Mouse (Mus musculus) ES-Bruce4 (cell line): ENCODE measurements at regions not wholly inside any gene's neighbourhood (a gene's known extent, or its start where the extent isn't known, plus 50 kb on each side); places are given as distances from the start of the nearest gene placed in this dataset.
"Not testable (repeated sequence)": the region's sequence is repeated elsewhere in the genome, so short reads cannot be mapped to it uniquely, and the experiment has no call there.

Experiments
- H3K27ac ChIP-seq: 2 replicates; pipeline ENCODE4 v1.5.1; 2012; ENCODE audit warnings: low read length, inconsistent platforms; ENCODE audit not compliant: insufficient read depth
- H3K27me3 ChIP-seq: 2 replicates; pipeline ENCODE4 v1.6.1; 2012; ENCODE audit warnings: mild to moderate bottlenecking, low read length, inconsistent platforms; ENCODE audit not compliant: control insufficient read depth, poor library complexity, insufficient read depth, severe bottlenecking
- H3K36me3 ChIP-seq: 2 replicates; pipeline ENCODE4 v1.6.1; 2012; ENCODE audit warnings: inconsistent platforms, mild to moderate bottlenecking, low read length, moderate library complexity; ENCODE audit not compliant: control insufficient read depth, poor library complexity, insufficient read depth, severe bottlenecking
- H3K4me1 ChIP-seq: one replicate; pipeline ENCODE4 v1.8.1; 2011; ENCODE audit warnings: low read length; ENCODE audit not compliant: control insufficient read depth, insufficient read depth
- H3K4me3 ChIP-seq: 2 replicates; pipeline ENCODE4 v1.5.1; 2011; ENCODE audit warnings: low read depth, mild to moderate bottlenecking, low read length
- H3K9ac ChIP-seq: 2 replicates; pipeline ENCODE4 v1.6.1; 2012; ENCODE audit warnings: low read depth, mild to moderate bottlenecking, inconsistent platforms; ENCODE audit not compliant: poor library complexity, severe bottlenecking
- H3K9me3 ChIP-seq: replicated peaks from 2 replicates; pipeline ENCODE4 v1.6.1; 2012; ENCODE audit warnings: mild to moderate bottlenecking, low read length, inconsistent platforms; ENCODE audit not compliant: control insufficient read depth, poor library complexity, insufficient read depth, severe bottlenecking
- CTCF ChIP-seq: IDR thresholded peaks from one replicate; pipeline ENCODE4 v1.8.1; 2011; ENCODE audit warnings: low read depth, low read length
- EP300 ChIP-seq: IDR thresholded peaks from 2 replicates; pipeline ENCODE4 v1.6.1; 2011; ENCODE audit warnings: low read depth, low read length; ENCODE audit not compliant: insufficient read depth
- POLR2A ChIP-seq: IDR thresholded peaks from one replicate; pipeline ENCODE4 v1.8.1; 2011; ENCODE audit warnings: low read length; ENCODE audit not compliant: insufficient read depth

DNA sequence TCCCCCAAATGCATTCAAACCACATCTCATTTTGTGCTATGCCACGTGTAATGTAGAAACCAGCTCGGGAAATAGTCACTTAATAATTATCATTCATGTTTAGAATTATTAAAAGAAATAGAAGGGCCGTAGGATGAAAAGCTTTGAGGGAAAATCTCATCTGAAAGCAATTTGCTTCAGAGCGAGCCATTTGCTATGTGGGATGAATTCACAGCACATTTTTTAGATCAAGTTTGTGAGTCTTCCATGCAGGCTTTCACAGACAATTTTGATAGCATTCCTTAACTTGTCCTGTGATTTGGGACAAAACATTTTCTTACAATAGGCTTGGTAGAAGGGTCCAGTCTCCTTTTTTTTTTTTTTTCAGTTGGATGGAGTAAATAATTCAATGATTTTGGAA is 283.1 kb downstream of the Hace1 start:
- Histone ChIP-seq H3K9ac (no peak overlapping the region), H3K4me1 (no peaks in the 10 kb centered on the region), H3K27ac (no peak overlapping the region), H3K9me3 (0 out of 2 replicates have a peak, but pooled peaks cover 2% of the 10 kb centered on the region), H3K4me3 (no peak overlapping the region), H3K36me3 (no peaks in the 10 kb centered on the region), H3K27me3 (no peaks in the 10 kb centered on the region)
- TF ChIP-seq EP300 = no peak

DNA sequence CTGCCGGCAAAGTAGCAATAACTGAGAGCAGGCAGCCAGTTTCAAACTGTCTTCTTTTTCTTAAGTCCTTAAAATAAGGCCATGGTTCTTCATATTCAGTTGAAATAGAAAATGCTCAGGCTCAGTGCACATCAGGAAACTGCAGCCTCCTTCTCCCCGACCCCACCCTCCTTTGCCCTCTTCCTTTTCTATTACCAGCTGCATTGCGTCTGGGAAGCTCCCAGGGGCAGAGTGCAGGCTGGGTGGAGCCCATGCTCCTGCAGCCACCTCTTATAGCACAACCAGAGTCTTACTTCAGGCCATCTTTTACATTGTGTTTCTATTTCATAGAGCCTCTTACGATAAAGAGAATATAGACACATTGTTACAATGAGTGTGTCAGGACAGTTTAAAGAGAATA is 288.2 kb downstream of the Hace1 start:
- TF ChIP-seq CTCF (no peak), EP300 (no peak), POLR2A (no peak)
- Histone ChIP-seq H3K9me3 (no peaks in the 10 kb centered on the region), H3K9ac (no peak overlapping the region), H3K27me3 (no peaks in the 10 kb centered on the region), H3K4me1 (no peaks in the 10 kb centered on the region), H3K27ac (no peak overlapping the region), H3K4me3 (no peak overlapping the region), H3K36me3 (no peaks in the 10 kb centered on the region)

DNA sequence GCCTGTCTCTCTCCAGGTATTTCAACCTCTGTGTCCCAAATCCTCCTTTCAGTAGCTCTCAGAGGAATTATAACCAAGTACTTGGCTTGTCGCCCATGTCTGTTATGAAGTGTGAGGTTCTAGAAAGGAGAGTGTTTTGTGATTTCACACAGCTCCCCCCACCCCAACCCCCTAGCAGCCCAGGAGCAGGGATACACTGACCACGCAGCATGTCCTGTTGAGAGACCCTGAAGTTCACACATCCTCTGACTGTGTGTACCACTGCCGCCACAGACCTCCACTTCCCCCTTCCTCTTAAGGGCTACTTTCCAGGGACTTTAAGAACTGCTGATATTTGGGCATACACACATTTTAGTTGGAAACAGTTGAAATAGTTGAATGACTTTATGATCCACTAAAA is 289.2 kb downstream of the Hace1 start:
- TF ChIP-seq EP300 (no peak), CTCF (no peak), POLR2A (no peak)
- H3K9me3 ChIP-seq = no peaks in the 10 kb centered on the region
- H3K4me1 ChIP-seq = no peaks in the 10 kb centered on the region
- H3K4me3 ChIP-seq = no peak overlapping the region
- H3K9ac ChIP-seq = no peak overlapping the region
- H3K27ac ChIP-seq = no peak overlapping the region
- no peaks in the 10 kb centered on the region for H3K36me3 ChIP-seq
- no peaks in the 10 kb centered on the region for H3K27me3 ChIP-seq

- H3K36me3 ChIP-seq = no peaks in the 10 kb centered on the region
- no peaks in the 10 kb centered on the region for H3K9me3 ChIP-seq
- H3K9ac ChIP-seq = no peak overlapping the region
- no peak overlapping the region for H3K4me3 ChIP-seq
- TF ChIP-seq EP300 (no peak), CTCF (no peak), POLR2A (no peak)
- no peak overlapping the region for H3K27ac ChIP-seq
- H3K27me3 ChIP-seq = no peaks in the 10 kb centered on the region
- no peaks in the 10 kb centered on the region for H3K4me1 ChIP-seq
These were observed 293.4 kb downstream of the Hace1 start for GRCm38 (mm10) chr10:45871028-45871427.

DNA sequence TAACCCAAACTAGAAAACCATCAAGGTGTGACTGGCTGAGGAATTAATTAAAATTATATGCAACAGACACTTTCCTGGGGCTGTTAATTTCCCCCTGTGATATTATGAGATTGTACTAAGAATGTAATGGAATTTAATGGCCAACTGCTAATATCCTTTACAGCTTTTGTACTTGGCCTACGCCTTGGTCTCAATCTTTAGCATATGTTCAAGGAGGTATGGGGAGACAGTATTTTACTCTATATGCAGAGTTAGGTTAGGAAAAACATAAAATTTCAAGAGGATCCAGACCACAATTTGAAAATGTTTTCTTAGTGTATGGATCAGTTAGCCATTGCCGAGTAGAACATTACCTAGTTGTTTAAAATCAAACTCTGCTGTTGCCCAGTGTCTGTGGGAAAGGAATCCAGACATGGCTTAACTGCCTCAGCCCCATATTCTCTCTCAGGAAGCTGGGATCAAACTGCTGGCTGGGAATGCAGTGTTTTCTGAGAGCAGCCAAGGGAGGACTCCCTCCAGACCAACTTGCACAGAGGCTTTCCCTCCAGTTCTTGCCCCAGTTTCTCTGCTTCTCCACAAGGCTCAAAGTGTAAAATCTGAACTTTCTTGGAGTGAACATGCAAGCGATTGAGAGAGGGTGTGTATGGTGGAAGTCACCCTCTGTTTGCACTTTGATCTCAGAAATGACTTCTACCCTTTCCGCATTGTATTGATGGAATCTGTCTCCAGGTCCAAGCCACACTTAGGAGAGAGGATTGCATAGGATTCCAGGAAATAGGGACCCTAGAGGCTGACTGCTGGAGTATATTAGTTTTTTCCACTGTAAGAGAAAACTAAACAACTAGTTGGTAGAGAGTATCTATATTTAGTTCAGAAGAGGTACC is 294.6 kb downstream of the Hace1 start:
- H3K4me3 ChIP-seq = no peak overlapping the region
- no peaks in the 10 kb centered on the region for H3K4me1 ChIP-seq
- TF ChIP-seq POLR2A = no peak
- no peak overlapping the region for H3K27ac ChIP-seq
- no peaks in the 10 kb centered on the region; the same call in 1 of the 2 replicates for H3K27me3 ChIP-seq
- no peaks in the 10 kb centered on the region for H3K36me3 ChIP-seq
- H3K9me3 ChIP-seq = no peaks in the 10 kb centered on the region
- no peak overlapping the region for H3K9ac ChIP-seq

- no peaks in the 10 kb centered on the region for H3K9me3 ChIP-seq
- H3K9ac ChIP-seq = no peak overlapping the region
- no peaks in the 10 kb centered on the region for H3K36me3 ChIP-seq
- no peak overlapping the region for H3K27ac ChIP-seq
- no peaks in the 10 kb centered on the region; the same call in 1 of the 2 replicates for H3K27me3 ChIP-seq
- TF ChIP-seq EP300 (no peak), POLR2A (no peak), CTCF (no peak)
- H3K4me1 ChIP-seq = no peaks in the 10 kb centered on the region
- no peak overlapping the region for H3K4me3 ChIP-seq
These were observed 296.5 kb downstream of the Hace1 start for GRCm38 (mm10) chr10:45873805-45874780.

- not testable (repeated sequence) for H3K9ac ChIP-seq, H3K27ac ChIP-seq, H3K9me3 ChIP-seq, H3K36me3 ChIP-seq, H3K4me1 ChIP-seq, H3K27me3 ChIP-seq, H3K4me3 ChIP-seq
These were observed 297.7 kb downstream of the Hace1 start for GRCm38 (mm10) chr10:45875287-45875686.
